Mouse (Mus musculus) megakaryocyte progenitor cell, adult 5-6 weeks (primary cell): ENCODE data around the gene Jak1. TPM values are rescaled to one million over a fixed set of nuclear protein-coding genes. Genes with fewer than 3 reads are reported as not detected.

Experiments used
- ATAC-seq: replicated peaks from 2 replicates; pipeline ENCODE4 v1.8.0; 2016; ENCODE audit warnings: mild to moderate bottlenecking, moderate TSS enrichment, inconsistent platforms; ENCODE audit not compliant: poor library complexity
- total RNA-seq, 2 experiments: library from RNA; stranded (forward) in 1 of 2; stranded (reverse) in 1 of 2; fragments of 157-497, 149-512 nt in 1 of 2; fragments of 200-1000 nt in 1 of 2; gene quantifications; 2 replicates each; pipeline versions ENCODE4 v1.2.3 to v1.2.4; 2015 to 2017

The Jak1 gene
- total RNA-seq, 2 experiments from 2014 or later: 56.6 to 69.1 TPM

- peak; percentile 48 for ATAC-seq
Measured at GRCm38 (mm10) chr4:101159191-101159764, 105.8 kb downstream of the Jak1 start.

GRCm38 (mm10) chr4:101158282-101158681 lies 106.8 kb downstream of the Jak1 start:
- ATAC-seq: no peak

- no peak for ATAC-seq
Measured at GRCm38 (mm10) chr4:101157476-101157875, 107.6 kb downstream of the Jak1 start.

- ATAC-seq: peak; percentile 94
Measured at GRCm38 (mm10) chr4:101155541-101155940, 109.5 kb downstream of the Jak1 start.

GRCm38 (mm10) chr4:101146891-101147655 lies 118.0 kb downstream of the Jak1 start:
- ATAC-seq: peak; percentile 51

GRCm38 (mm10) chr4:101146047-101146745 lies 118.9 kb downstream of the Jak1 start:
- peak; percentile 81 for ATAC-seq

GRCm38 (mm10) chr4:101144790-101145189 lies 120.3 kb downstream of the Jak1 start:
- no peak for ATAC-seq

GRCm38 (mm10) chr4:101144361-101144760 lies 120.7 kb downstream of the Jak1 start:
- no peak for ATAC-seq

GRCm38 (mm10) chr4:101143901-101144300 lies 121.2 kb downstream of the Jak1 start:
- no peak for ATAC-seq

- no peak for ATAC-seq
Measured at GRCm38 (mm10) chr4:101141768-101142167, 123.3 kb downstream of the Jak1 start.

- ATAC-seq: peak; percentile 66
Measured at GRCm38 (mm10) chr4:101137975-101138374, 127.1 kb downstream of the Jak1 start.

- ATAC-seq: no peak
Measured at GRCm38 (mm10) chr4:101135909-101136308, 129.2 kb downstream of the Jak1 start.

GRCm38 (mm10) chr4:101135013-101135412 lies 130.1 kb downstream of the Jak1 start:
- no peak for ATAC-seq

GRCm38 (mm10) chr4:101121002-101121401 lies 144.1 kb downstream of the Jak1 start:
- no peak for ATAC-seq

- ATAC-seq: no peak
Measured at GRCm38 (mm10) chr4:101107122-101107521, 158.0 kb downstream of the Jak1 start.

Other genes with a start within 250 kb of the Jak1 start
- not detected in 2 replicates for gene Gm10577, start 244.6 kb downstream of the Jak1 start, total RNA-seq (2015)
- not detected in 2 replicates for gene Gm10577, start 244.6 kb downstream of the Jak1 start, total RNA-seq (2017)
- 0.15 TPM in 1 of 2 replicates, not detected in the other for gene Raver2, start 196.3 kb downstream of the Jak1 start, total RNA-seq (2015)
- gene Raver2, start 196.3 kb downstream of the Jak1 start, total RNA-seq (2017): 0.17 TPM in 2 replicates
- gene Ak4, start 154.0 kb upstream of the Jak1 start, total RNA-seq (2015): 11.9 and 13.5 TPM in 2 replicates
- gene Ak4, start 154.0 kb upstream of the Jak1 start, total RNA-seq (2017): 20.3 and 23.2 TPM in 2 replicates
- 15.7 and 22.1 TPM in 2 replicates for gene Dnajc6, start 231.4 kb upstream of the Jak1 start, total RNA-seq (2015)
- 17.6 and 21.6 TPM in 2 replicates for gene Dnajc6, start 231.4 kb upstream of the Jak1 start, total RNA-seq (2017)